Mouse (Mus musculus): ENCODE measurements around the gene Arhgef3.

The Arhgef3 gene

DNA sequence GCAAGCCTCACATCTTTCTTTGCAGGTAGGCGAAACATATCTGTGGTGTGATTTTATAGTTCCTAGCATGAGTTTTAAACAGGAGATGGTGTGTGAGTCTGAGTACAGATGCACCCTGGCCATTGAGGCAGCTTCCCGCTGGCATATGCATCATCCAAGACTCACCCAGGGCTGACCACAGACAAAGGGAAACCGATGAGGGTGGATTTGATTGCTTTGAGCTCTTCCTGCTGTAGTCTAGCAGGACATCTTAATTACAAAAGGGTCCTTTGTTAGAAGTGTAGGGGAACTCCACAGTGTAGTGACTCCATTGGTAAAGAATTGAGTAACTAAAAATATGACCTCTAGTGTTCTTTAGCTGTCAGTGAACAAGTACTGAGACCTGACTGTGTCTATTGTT, 232.5 kb downstream of the Arhgef3 start:
- no peak for DNase-seq (ENCODE audit: low spot score)

DNA sequence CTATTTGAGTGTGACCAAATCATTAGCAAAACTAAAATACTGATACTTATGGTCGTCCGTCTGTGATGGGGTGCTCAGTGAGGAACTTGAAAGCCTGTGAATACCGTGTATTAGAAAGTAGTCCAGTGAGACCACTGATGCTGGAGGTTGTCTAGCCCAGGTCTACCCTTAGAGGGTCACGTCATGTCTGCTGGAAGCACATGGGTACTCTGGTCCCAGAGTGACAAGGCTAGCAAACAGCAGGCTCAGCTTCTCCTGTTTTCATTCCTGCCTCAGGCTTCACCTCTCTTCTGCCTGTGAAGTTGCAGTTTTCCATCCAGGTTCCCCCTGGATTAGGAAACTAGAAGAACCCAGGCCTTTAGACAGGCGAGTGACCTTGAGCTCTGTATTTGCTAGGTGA, 233.0 kb downstream of the Arhgef3 start:
- no peak for DNase-seq (ENCODE audit: low spot score)

DNA sequence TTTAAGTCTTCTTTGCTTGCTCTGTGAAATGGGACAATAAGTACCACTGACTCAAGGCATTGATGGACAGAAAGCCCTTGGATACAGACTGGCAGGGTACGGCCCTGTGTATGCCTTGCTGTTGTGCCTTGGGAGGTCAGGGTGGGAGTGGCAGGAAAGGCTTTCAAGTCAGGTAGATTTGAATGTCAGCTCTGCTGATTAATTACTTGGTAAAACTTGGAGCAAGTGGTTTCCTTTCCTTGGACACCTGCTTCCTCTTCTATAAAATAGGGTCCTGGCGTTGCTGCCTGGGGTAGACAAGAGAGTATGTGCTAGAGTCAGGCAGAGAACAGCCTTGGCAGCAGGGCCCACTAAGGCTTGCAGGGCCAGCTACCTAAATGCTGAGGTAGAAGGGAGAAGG, 233.4 kb downstream of the Arhgef3 start:
- no peak for DNase-seq (ENCODE audit: low spot score)

DNA sequence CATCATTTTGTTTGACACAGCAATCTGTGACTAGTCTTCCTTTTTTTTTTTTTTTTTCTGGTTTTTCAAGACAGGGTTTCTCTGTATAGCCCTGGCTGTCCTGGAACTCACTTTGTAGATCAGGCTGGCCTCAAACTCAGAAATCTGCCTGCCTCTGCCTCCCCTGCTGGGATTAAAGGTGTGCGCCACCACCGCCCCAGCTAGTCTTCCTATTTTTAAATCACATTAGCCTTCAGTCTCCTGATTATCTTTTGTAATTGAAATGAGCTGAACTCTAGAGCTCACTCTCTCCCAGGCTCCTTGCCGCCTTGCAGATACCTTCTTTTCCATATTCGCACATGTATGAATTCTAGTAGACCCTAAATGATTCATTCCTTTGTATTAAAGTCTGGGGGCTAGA, 234.0 kb downstream of the Arhgef3 start:
- DNase-seq (ENCODE audit: low spot score) = no peak

- DNase-seq (ENCODE audit: low spot score) = no peak
Observed at GRCm38 (mm10) chr14:27349120-27349519, 234.4 kb downstream of the Arhgef3 start.

- no peak for DNase-seq (ENCODE audit: low spot score)
Observed at GRCm38 (mm10) chr14:27349828-27350729, 235.4 kb downstream of the Arhgef3 start.

DNA sequence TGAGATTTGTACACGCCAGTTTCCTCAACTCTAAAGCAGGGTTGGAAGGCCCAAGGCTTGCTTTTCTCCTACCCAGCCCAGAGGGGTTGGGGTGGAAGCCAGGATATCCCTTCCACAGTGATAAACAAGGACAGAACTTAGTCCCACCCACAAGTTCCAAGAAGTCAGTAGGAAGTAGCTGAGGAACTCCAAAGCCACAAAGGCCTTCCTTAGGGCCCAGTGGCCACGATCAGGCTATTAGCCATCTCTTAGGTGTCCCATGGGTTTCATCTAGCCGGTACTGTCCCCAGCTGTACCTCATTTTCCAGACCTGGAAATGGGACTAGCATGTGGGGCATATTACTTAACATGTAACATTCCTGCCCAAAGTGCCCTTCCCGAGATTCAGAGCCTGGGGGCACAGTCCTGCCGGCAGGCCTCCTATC, 236.4 kb downstream of the Arhgef3 start:
- DNase-seq (ENCODE audit: low spot score) = no peak

DNA sequence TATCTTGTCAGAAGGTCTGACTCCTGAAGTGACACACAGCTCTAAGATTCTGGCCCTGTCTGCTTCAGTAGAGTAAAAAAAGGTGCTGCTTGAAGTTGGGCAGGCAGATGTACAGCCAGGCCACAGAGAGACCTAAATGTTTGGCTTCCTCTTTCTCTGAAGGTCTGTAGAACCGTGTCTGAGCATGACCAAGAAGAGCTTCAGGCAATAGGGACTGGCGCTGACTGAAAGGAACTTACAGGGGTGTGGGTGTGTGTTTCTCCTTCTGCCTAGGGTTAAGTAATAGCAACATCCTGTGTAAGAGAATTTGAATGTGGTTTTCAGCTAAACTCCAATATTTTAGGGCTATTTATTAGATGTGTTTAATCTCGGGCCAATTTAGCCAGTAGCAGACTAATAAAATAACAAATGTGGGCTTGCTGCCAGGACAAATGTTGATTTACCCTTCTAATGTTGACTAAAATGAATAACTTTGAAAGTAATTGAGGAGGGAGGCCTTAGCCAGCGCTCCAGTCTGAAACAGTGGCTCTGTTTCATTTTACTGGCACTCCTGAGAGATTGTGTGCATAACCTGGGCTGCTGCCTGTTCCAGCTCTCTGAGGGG, 236.9 kb downstream of the Arhgef3 start:
- DNase-seq (ENCODE audit: low spot score) = no peak

GRCm38 (mm10) chr14:27352470-27352869, 237.8 kb downstream of the Arhgef3 start:
- DNase-seq (ENCODE audit: low spot score) = no peak

GRCm38 (mm10) chr14:27355151-27355550, 240.5 kb downstream of the Arhgef3 start:
- no peak for DNase-seq (ENCODE audit: low spot score)

- DNase-seq (ENCODE audit: low spot score) = no peak
Observed at GRCm38 (mm10) chr14:27355937-27356336, 241.2 kb downstream of the Arhgef3 start.

- DNase-seq (ENCODE audit: low spot score) = no peak
Observed at GRCm38 (mm10) chr14:27357139-27357538, 242.4 kb downstream of the Arhgef3 start.

DNA sequence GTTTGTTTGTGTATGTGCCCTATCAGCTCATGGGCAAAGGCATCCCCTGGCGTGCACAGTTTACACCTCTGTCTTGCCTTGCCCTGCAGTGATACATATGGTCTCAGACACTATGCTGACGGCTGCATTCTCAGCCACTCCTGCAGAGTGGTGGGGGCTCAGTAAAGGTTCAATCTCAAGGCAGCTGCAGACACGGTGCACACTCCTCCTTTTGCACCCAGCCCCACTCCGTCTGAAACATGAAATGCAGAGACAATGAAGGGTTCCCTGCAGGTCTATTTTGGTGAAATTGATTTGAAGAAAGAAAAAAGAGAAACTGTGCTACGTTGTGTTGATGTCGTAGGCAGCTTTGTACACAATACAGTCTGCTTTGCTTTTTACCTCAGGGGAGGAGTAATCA, 243.5 kb downstream of the Arhgef3 start:
- no peak for DNase-seq (ENCODE audit: low spot score)

GRCm38 (mm10) chr14:27360849-27361248, 246.2 kb downstream of the Arhgef3 start:
- no peak for DNase-seq (ENCODE audit: low spot score)

DNA sequence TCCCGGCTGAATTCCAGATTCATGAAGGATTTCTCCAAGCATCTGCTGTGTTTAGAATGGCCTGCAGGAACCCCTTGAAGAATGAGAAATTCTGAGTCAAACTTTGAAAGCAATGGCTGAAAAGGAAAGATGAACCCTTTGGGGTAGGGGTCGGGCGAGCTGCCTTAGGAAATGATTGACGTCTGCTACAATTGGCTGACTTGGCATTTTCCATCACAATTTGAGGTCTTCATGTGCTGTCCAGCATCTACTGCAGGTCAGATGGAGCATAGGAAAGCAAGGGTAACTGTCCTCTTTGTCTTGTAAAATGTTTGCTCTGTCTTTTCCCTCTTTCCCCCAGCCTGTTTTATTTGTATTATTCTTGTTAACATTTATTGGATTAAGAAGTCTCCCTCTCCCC, 246.8 kb downstream of the Arhgef3 start:
- no peak for DNase-seq (ENCODE audit: low spot score)

- DNase-seq (ENCODE audit: low spot score) = no peak
Observed at GRCm38 (mm10) chr14:27364668-27365257, 250.1 kb downstream of the Arhgef3 start.

DNA sequence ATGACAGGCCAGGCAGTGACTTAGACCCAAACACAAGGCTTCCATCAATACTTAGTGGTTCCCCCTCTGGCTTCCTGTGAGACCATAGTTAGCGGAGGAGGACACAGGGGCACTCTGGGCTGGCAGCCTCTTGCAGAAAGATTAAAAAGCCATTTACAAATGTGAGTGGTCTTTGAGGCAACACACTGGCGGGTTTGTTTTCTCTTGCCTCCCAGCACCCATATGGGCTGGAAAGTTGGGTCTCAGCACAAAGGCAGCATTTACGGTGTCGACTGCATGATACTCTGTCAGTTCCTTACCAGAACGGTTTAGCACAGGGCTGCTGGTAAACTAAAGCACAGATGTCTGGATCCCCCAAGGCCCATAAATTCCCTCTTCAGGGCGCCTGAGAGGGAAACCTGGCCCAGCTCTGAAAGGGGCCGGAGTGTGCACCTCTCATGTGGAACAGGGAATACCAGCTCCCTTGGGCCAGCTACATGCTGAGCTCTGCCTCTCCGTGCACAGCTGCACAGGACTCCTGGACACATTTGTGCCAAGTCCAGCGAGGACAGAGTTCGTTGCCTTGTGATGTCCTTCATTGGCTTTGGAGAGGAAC, 252.5 kb downstream of the Arhgef3 start:
- DNase-seq (ENCODE audit: low spot score) = no peak

DNA sequence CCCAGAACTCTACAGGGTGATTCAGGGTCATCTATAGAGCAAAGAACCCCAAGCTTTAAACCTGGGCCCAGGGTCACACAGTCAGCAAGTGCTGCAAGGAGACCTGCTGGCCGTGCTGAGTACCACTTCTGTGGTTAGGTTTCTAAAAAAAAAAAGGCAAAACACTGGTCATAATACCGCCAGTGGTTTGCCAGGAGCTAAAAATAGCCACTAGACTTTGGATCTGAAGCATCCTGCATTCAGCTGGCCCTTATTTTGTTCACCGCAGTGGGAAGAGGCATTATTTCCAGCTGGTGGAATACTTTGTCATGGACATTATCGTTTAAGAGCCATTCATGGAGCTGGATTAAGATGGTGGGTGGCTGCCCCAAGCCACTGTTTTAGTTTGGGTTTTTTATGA, 253.9 kb downstream of the Arhgef3 start:
- DNase-seq (ENCODE audit: low spot score) = no peak

GRCm38 (mm10) chr14:27369503-27369902, 254.8 kb downstream of the Arhgef3 start:
- no peak for DNase-seq (ENCODE audit: low spot score)

- DNase-seq (ENCODE audit: low spot score) = no peak
Observed at GRCm38 (mm10) chr14:27371669-27372076, 257.0 kb downstream of the Arhgef3 start.

GRCm38 (mm10) chr14:27373498-27373897, 258.8 kb downstream of the Arhgef3 start:
- no peak for DNase-seq (ENCODE audit: low spot score)

DNA sequence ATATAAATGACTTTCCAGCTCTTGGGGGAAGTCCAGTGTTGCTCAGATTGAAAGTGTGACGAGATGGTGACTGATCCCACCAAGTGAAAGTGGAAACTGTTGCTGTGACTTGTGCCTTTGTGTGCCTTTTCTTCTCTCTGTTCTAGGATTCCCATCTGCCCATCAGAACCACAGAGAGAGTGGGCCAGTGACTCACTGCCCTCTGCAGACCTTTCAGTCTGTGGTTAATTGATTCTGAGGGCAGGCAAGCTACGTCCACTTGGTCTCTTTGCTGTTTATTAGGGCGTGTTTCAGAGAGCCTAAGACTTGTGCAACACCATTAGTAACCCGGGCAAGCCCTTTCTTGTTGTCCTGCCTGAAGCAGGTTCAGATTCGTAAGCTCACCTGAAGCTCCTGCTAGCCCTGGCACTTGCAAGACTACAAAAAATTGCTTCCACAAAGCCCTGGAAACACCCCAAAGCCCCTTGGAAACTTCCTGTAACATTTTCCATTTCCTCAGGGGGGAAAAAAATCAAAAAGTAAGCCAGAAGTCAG, 261.5 kb downstream of the Arhgef3 start:
- DNase-seq (ENCODE audit: low spot score) = no peak
